In the genomic region with DNA sequence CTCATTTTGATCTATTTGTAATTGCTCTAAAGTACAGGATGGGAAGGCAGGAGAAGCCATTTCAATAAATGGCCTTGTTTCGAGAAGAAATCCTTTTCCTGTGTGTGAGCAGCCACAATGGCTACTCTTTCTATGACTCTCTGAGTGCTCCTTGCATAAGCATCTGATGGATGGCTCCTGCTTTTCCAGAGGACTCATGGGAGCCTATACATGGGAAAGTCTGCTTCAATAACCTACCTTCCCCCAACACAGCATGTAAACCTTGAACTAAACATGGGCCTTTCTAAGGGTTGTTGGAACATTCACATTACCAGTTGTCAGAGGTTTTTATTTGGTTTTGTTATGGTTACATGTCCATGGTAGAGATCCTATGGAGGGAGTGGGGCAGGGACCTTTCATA, we compare ENCODE assay signal across 18 mouse cellular contexts.
"Had no signal": no experiment of that assay in that cellular context is flagged by ENCODE, and none has a peak within 500 bp of the region (broad histone marks: within the 10 kb centered on the region; RNA-seq: fewer than 3 reads in every experiment).

No protein-coding gene starts in this region.

- ATAC-seq: midbrain, embryonic 16.5 days had no signal

- H3K4me2 ChIP-seq: lung, embryonic 14.5 days; midbrain, embryonic 12.5 days; neural tube, embryonic 13.5 days; neural tube, embryonic 15.5 days had no signal

- H3K36me3 ChIP-seq: midbrain, embryonic 12.5 days; neural tube, embryonic 13.5 days; neural tube, embryonic 15.5 days had no signal

- H3K9me3 ChIP-seq: midbrain, embryonic 12.5 days; neural tube, embryonic 13.5 days; neural tube, embryonic 15.5 days had no signal

- H3K9ac ChIP-seq: lung, embryonic 14.5 days; midbrain, embryonic 12.5 days; neural tube, embryonic 13.5 days; neural tube, embryonic 15.5 days had no signal

- H3K27me3 ChIP-seq: midbrain, embryonic 12.5 days; neural tube, embryonic 13.5 days; neural tube, embryonic 15.5 days had no signal

- DNase-seq: lung, adult 18-20 months; lung, embryonic 14.5 days; lung, postnatal 10 days; lung, postnatal 4 days; midbrain, embryonic 14.5 days; retina, postnatal 1 day; right cerebral cortex, adult 18-20 months; right cerebral cortex, postnatal 25 days; right cerebral cortex, postnatal 4 days; spleen, adult 18-20 months; thymus, adult 18-20 months; thymus, postnatal 14 days; thymus, postnatal 36 days had no signal

- H3K27ac ChIP-seq: midbrain, embryonic 12.5 days; neural tube, embryonic 13.5 days; neural tube, embryonic 15.5 days had no signal

- H3K4me3 ChIP-seq: midbrain, embryonic 12.5 days; myocyte; neural tube, embryonic 13.5 days; neural tube, embryonic 15.5 days had no signal

- H3K4me1 ChIP-seq: midbrain, embryonic 12.5 days; neural tube, embryonic 15.5 days had no signal
